Mouse (Mus musculus): ENCODE measurements around the gene Ccdc85c.
A peak's percentile ranks its signal among the peaks of the same experiment; 100 is the strongest.

The Ccdc85c gene

GRCm38 (mm10) chr12:108179321-108180266 is 95.6 kb downstream of the Ccdc85c start, which contains the start of gene Ccnk:
Gene Ccnk (plus strand): TSS chr12:108179579.
- DNase-seq (ENCODE audit: low read depth in 2 of 2, low spot score in 2 of 2) = peak; percentile 97

- DNase-seq (ENCODE audit: low read depth in 2 of 2, low spot score in 2 of 2) = no peak
Measured at GRCm38 (mm10) chr12:108179246-108179320, 96.1 kb downstream of the Ccdc85c start, which contains the start of gene Setd3. Gene Setd3 (minus strand): TSS chr12:108179314.

GRCm38 (mm10) chr12:108178331-108179245 is 96.6 kb downstream of the Ccdc85c start:
- peak; percentile 43 to 44 for DNase-seq (ENCODE audit: low read depth in 2 of 2, low spot score in 2 of 2)

- DNase-seq (ENCODE audit: low read depth in 2 of 2, low spot score in 2 of 2) = no peak
Measured at GRCm38 (mm10) chr12:108176366-108176765, 98.9 kb downstream of the Ccdc85c start.

- DNase-seq (ENCODE audit: low read depth in 2 of 2, low spot score in 2 of 2) = no peak
Measured at GRCm38 (mm10) chr12:108174606-108175505, 100.4 kb downstream of the Ccdc85c start.

- no peak for DNase-seq (ENCODE audit: low read depth in 2 of 2, low spot score in 2 of 2)
Measured at GRCm38 (mm10) chr12:108172639-108173038, 102.6 kb downstream of the Ccdc85c start.

GRCm38 (mm10) chr12:108171336-108171735 is 103.9 kb downstream of the Ccdc85c start:
- no peak for DNase-seq (ENCODE audit: low read depth in 2 of 2, low spot score in 2 of 2)

GRCm38 (mm10) chr12:108170467-108170866 is 104.8 kb downstream of the Ccdc85c start:
- DNase-seq (ENCODE audit: low read depth in 2 of 2, low spot score in 2 of 2) = no peak

- DNase-seq (ENCODE audit: low read depth in 2 of 2, low spot score in 2 of 2) = no peak
Measured at GRCm38 (mm10) chr12:108168909-108169308, 106.3 kb downstream of the Ccdc85c start.

- DNase-seq (ENCODE audit: low read depth in 2 of 2, low spot score in 2 of 2) = no peak
Measured at GRCm38 (mm10) chr12:108163706-108164105, 111.5 kb downstream of the Ccdc85c start.

GRCm38 (mm10) chr12:108162036-108162435 is 113.2 kb downstream of the Ccdc85c start:
- DNase-seq (ENCODE audit: low read depth in 2 of 2, low spot score in 2 of 2) = no peak

GRCm38 (mm10) chr12:108159863-108160262 is 115.4 kb downstream of the Ccdc85c start:
- no peak for DNase-seq (ENCODE audit: low read depth in 2 of 2, low spot score in 2 of 2)

All from CD8-positive naive resting alpha-beta T cell, adult 2 months (primary cell).